Mouse (Mus musculus) embryonic facial prominence, embryonic 14.5 days (tissue): ENCODE measurements around the gene E2f6. TPM values are rescaled to one million over a fixed set of nuclear protein-coding genes. Genes with fewer than 3 reads are reported as not detected.

Experiments used
- ATAC-seq: fragments of 200-750 bp; cut with Nextera tagmentation; 2 replicates; pipeline ENCODE4 v1.8.0; 2017; ENCODE audit warnings: low read depth, moderate number of reproducible peaks, moderate TSS enrichment
- DNase-seq: peaks from one replicate; pipeline ENCODE4 v3.0.0-alpha.2; 2015; ENCODE audit warnings: low spot score
- H3K27ac ChIP-seq: fragments of 300-500 bp; sonication (generic); replicated peaks from 2 replicates; pipeline ENCODE4 v1.5.1; 2014; ENCODE audit warnings: low read depth, mild to moderate bottlenecking, low read length, moderate library complexity
- H3K27me3 ChIP-seq: fragments of 300-500 bp; sonication (generic); replicated peaks from 2 replicates; pipeline ENCODE4 v1.6.1; 2014; ENCODE audit warnings: low read length; ENCODE audit not compliant: control insufficient read depth, insufficient read depth
- H3K36me3 ChIP-seq: fragments of 300-500 bp; sonication (generic); 2 replicates; pipeline ENCODE4 v1.6.1; 2014; ENCODE audit warnings: low read length, mixed read lengths; ENCODE audit not compliant: control insufficient read depth, insufficient read depth
- H3K4me1 ChIP-seq: fragments of 300-500 bp; sonication (generic); 2 replicates; pipeline ENCODE4 v1.6.1; 2014; ENCODE audit warnings: antibody characterized with exemption, low read length; ENCODE audit not compliant: control insufficient read depth, insufficient read depth
- H3K4me2 ChIP-seq: fragments of 300-500 bp; sonication (generic); 2 replicates; pipeline ENCODE4 v1.6.1; 2014; ENCODE audit warnings: low read depth, mild to moderate bottlenecking, low read length, moderate library complexity, mixed read lengths
- H3K4me3 ChIP-seq: fragments of 300-500 bp; sonication (generic); 2 replicates; pipeline ENCODE4 v1.5.1; 2014; ENCODE audit warnings: low read depth, mild to moderate bottlenecking, low read length
- H3K9ac ChIP-seq: fragments of 300-500 bp; sonication (generic); 2 replicates; pipeline ENCODE4 v1.6.1; 2014; ENCODE audit warnings: low read depth, mild to moderate bottlenecking, low read length, moderate library complexity, mixed read lengths
- H3K9me3 ChIP-seq: fragments of 300-500 bp; sonication (generic); 2 replicates; pipeline ENCODE4 v1.6.1; 2016; ENCODE audit warnings: low read length; ENCODE audit not compliant: control insufficient read depth
- WGBS: fragments of 180-500 bp; shearing (Covaris S2); extraction: QIAGEN DNeasy Blood & Tissue Kit; methylation state at CpG from one replicate; pipeline ENCODE4 v1.1.7; 2014; 5-methylcytosine and 5-hydroxymethylcytosine counted together
- polyA plus RNA-seq: library from polyadenylated mRNA; unstranded; fragments of >200 nt; fragmentation: Nextera tagmentation; extraction: Ambion mirVana; gene quantifications from 2 replicates; pipeline ENCODE4 v1.2.1, GENCODE M21; 2014

The E2f6 gene
- polyA plus RNA-seq = 51.9 and 54.3 TPM in 2 replicates

- Histone ChIP-seq H3K4me1 (peaks cover 15% of the 10 kb centered on the region), H3K9ac (peak within 1 kb of the TSS; percentile 87), H3K27me3 (peaks cover 9% of the 10 kb centered on the region; the same call in 1 of the 2 replicates), H3K27ac (peak within 1 kb of the TSS; percentile 78), H3K36me3 (peaks cover 14% of the 10 kb centered on the region), H3K4me3 (peak within 1 kb of the TSS; percentile 85), H3K9me3 (no peaks in the 10 kb centered on the region), H3K4me2 (peak within 1 kb of the TSS; percentile 86)
- ATAC-seq (peak; percentile 89), DNase-seq (peak; percentile 89)
- 16% methylated on average over 23 of the region's 81 CpGs for WGBS
Observed at GRCm38 (mm10) chr12:16810525-16811431, at the start of gene E2f6. E2f6 (plus strand) TSS chr12:16810963.

GRCm38 (mm10) chr12:16761461-16761860 lies 49.3 kb upstream of the E2f6 start:
- H3K27ac ChIP-seq = no peak overlapping the region
- no peaks in the 10 kb centered on the region for H3K36me3 ChIP-seq
- H3K9ac ChIP-seq = no peak overlapping the region
- WGBS = 92% methylated on average over 3 of the region's 3 CpGs
- H3K4me3 ChIP-seq = no peak overlapping the region
- ATAC-seq (no peak), DNase-seq (no peak)
- no peaks in the 10 kb centered on the region for H3K4me1 ChIP-seq
- H3K9me3 ChIP-seq = peaks cover 6% of the 10 kb centered on the region
- H3K4me2 ChIP-seq = no peak overlapping the region
- no peaks in the 10 kb centered on the region for H3K27me3 ChIP-seq

GRCm38 (mm10) chr12:16763649-16764422 lies 46.9 kb upstream of the E2f6 start:
- Histone ChIP-seq H3K27me3 (no peaks in the 10 kb centered on the region), H3K27ac (no peak overlapping the region), H3K9ac (no peak overlapping the region), H3K4me2 (no peak overlapping the region), H3K4me3 (no peak overlapping the region), H3K9me3 (peaks cover 8% of the 10 kb centered on the region), H3K36me3 (no peaks in the 10 kb centered on the region), H3K4me1 (no peaks in the 10 kb centered on the region)
- no peak for DNase-seq
- no peak for ATAC-seq
- WGBS = 55% methylated on average over 4 of the region's 4 CpGs

GRCm38 (mm10) chr12:16764776-16765445 lies 45.9 kb upstream of the E2f6 start:
- Histone ChIP-seq H3K9me3 (peaks cover 8% of the 10 kb centered on the region), H3K4me2 (no peak overlapping the region), H3K9ac (no peak overlapping the region), H3K36me3 (no peaks in the 10 kb centered on the region), H3K27ac (no peak overlapping the region), H3K27me3 (no peaks in the 10 kb centered on the region), H3K4me1 (no peaks in the 10 kb centered on the region), H3K4me3 (no peak overlapping the region)
- DNase-seq (no peak), ATAC-seq (no peak)
- 80% methylated on average over 12 of the region's 12 CpGs for WGBS

GRCm38 (mm10) chr12:16768251-16768650 lies 42.5 kb upstream of the E2f6 start:
- H3K27ac ChIP-seq = no peak overlapping the region

GRCm38 (mm10) chr12:16768711-16769110 lies 42.1 kb upstream of the E2f6 start:
- H3K9me3 ChIP-seq = peaks cover 8% of the 10 kb centered on the region
- H3K36me3 ChIP-seq = no peaks in the 10 kb centered on the region
- no peak for ATAC-seq
- WGBS = 79% methylated on average over 2 of the region's 2 CpGs
- H3K9ac ChIP-seq = no peak overlapping the region
- no peak overlapping the region for H3K4me2 ChIP-seq
- H3K4me1 ChIP-seq = no peaks in the 10 kb centered on the region
- no peak overlapping the region for H3K27ac ChIP-seq
- H3K27me3 ChIP-seq = no peaks in the 10 kb centered on the region
- H3K4me3 ChIP-seq = no peak overlapping the region
- no peak for DNase-seq

More at GRCm38 (mm10) chr12:16768251-16768650, 42.5 kb upstream of the E2f6 start:
- DNase-seq (no peak), ATAC-seq (no peak)
- Histone ChIP-seq H3K4me2 (no peak overlapping the region), H3K9ac (no peak overlapping the region), H3K36me3 (no peaks in the 10 kb centered on the region), H3K9me3 (peaks cover 8% of the 10 kb centered on the region), H3K4me3 (no peak overlapping the region), H3K4me1 (no peaks in the 10 kb centered on the region), H3K27me3 (no peaks in the 10 kb centered on the region)
- WGBS = 76% methylated on average over 3 of the region's 3 CpGs

GRCm38 (mm10) chr12:16769601-16770165 lies 41.1 kb upstream of the E2f6 start:
- Histone ChIP-seq H3K9me3 (peaks cover 8% of the 10 kb centered on the region), H3K4me2 (no peak overlapping the region), H3K27me3 (no peaks in the 10 kb centered on the region), H3K9ac (no peak overlapping the region), H3K4me1 (no peaks in the 10 kb centered on the region), H3K4me3 (no peak overlapping the region), H3K27ac (no peak overlapping the region), H3K36me3 (no peaks in the 10 kb centered on the region)
- ATAC-seq (no peak), DNase-seq (no peak)
- WGBS = 87% methylated on average over 6 of the region's 6 CpGs

GRCm38 (mm10) chr12:16774605-16775004 lies 36.2 kb upstream of the E2f6 start:
- Histone ChIP-seq H3K27ac (no peak overlapping the region), H3K4me3 (no peak overlapping the region), H3K27me3 (no peaks in the 10 kb centered on the region), H3K36me3 (no peaks in the 10 kb centered on the region), H3K9ac (no peak overlapping the region), H3K9me3 (no peaks in the 10 kb centered on the region), H3K4me2 (no peak overlapping the region), H3K4me1 (no peaks in the 10 kb centered on the region)
- ATAC-seq (no peak), DNase-seq (no peak)
- 90% methylated on average over 4 of the region's 4 CpGs for WGBS
